Mouse (Mus musculus): ENCODE results near the gene Sfxn5. TPM values are rescaled to one million over a fixed set of nuclear protein-coding genes. Genes with fewer than 3 reads are reported as not detected.

The Sfxn5 gene
- total RNA-seq, 1 experiment from 2014 or later = 104 TPM

DNA sequence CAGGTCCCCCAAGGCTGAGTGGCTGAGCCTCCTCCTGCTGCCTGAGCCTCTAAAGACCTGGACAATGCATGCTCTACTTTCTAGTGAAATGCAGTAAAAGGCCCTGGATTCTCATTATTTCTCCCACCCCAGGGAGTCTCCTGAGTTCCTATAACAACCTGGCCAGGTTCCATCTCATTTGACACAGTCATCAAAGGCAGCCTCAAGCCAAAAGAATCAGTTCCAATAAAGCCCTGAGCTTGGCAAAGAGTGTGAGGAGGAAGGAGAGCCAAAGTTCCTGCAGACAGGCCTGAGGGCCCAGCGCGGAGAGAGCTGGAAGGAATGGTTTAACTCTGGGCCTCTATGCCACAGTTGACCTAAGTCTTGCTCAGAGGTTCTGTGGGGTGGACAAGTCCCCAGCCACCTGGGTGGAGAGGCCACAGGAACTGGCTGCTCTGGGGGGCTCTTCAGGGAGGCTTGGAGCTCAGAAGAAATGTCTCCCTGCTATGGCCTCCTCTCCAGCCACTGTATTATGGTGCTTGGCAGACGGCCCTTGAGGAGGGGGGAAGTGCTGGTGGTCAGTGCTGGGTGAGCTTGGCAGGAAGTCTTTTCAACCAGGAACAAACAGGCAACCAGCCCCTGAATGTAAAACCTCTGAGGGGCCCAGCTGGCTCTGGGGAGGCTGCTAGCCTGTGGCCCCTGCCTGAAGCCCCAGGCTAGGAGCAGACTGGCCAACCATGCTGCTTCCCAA is 30.7 kb downstream of the Sfxn5 start:
- ATAC-seq (ENCODE audit: extremely low read depth, insufficient number of reproducible peaks, low FRiP score, poor library complexity, severe bottlenecking) = no peak

DNA sequence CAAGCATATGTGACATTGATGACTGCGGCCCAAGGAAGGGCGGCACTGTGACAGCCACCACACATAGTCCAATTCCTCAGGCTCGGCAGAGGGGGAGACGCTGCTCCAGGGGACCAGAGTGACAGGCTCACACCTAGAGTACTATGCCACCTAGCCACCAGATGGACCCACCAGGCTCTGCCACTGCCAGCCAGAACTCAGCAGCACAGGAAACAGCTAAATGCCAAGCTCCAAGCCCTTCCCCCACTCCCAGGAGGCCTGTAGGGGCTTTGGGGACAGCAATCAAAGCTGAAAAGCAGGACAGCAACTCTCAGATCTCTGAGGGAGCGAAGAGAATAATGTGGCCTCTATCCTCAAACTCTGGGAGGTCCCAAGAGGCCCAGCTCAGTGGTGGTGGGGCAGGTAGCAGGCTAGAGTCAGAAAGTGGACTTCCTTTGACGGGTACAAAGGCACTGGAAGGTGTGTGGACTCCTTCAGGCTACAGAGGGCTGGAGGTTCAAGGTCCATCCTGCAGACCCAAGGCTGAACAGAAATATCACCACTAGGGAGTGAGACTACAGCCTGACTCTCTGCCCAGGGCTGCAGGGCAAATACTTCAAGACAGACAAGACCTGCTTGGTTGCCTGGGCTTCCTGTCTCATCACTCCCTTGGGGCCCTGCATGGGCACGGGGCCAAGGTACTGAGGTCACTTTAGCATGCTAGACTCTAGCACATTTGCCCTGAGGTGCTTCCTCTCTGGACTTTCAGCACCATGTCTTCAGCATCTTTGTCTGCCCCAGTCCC is 37.6 kb downstream of the Sfxn5 start:
- peak; percentile 82 for ATAC-seq (ENCODE audit: extremely low read depth, insufficient number of reproducible peaks, low FRiP score, poor library complexity, severe bottlenecking)

DNA sequence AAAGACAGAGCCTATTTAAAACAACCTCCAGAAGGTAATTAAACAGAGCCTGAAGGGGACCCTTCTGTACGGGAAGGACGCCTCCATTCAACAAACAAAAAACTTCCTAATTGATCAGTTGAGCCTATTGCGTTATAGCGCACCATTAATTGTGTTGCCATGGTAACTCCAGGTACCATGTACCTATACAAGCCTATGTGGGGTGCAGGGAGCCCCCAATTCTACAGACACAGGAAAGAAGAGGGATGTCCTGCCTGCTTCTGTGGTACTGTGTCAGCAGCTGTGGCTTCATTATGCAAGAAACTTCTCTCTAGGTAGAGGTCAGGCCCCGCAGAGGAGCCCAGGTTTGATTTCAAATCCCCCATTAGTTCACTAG is 39.2 kb downstream of the Sfxn5 start:
- ATAC-seq (ENCODE audit: extremely low read depth, insufficient number of reproducible peaks, low FRiP score, poor library complexity, severe bottlenecking) = no peak

DNA sequence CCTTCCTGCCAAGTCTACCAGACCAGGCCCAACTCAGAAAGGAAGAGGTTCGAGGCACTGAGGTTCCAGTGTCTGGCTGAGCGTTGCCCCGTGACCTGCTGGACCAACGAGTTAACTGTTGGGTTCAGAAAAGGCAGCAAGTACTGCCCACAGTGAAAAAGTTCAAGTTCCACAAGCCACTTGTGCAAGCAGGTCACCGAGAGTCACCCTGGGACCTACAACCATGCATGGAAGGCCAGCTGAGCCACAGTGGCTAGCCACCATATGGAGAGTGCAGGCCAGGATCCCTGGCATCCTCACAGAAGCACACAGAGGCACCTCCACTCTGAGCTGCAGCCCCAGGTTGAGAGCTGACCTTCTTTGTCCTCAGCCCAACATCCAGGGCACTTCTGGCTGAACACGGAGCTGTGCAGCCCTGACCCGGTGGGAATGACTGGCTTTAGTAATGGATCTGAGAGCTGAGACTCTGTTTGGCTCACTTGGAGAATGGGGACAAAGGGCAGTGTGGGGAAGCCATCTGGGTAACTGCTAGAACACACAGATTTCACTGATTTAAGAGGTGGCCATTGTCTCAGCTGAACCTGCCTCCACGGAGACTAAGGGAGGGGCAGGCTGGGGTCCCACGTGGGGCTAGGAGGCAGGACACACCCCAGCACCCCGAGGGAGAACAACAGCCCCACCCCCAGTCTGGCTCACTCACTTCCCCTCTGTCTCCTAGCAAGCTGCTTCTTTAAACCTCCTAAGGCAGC is 39.8 kb downstream of the Sfxn5 start:
- ATAC-seq (ENCODE audit: extremely low read depth, insufficient number of reproducible peaks, low FRiP score, poor library complexity, severe bottlenecking) = peak; percentile 81

GRCm38 (mm10) chr6:85290869-85291824 is 42.1 kb downstream of the Sfxn5 start:
- no peak for ATAC-seq (ENCODE audit: extremely low read depth, insufficient number of reproducible peaks, low FRiP score, poor library complexity, severe bottlenecking)

DNA sequence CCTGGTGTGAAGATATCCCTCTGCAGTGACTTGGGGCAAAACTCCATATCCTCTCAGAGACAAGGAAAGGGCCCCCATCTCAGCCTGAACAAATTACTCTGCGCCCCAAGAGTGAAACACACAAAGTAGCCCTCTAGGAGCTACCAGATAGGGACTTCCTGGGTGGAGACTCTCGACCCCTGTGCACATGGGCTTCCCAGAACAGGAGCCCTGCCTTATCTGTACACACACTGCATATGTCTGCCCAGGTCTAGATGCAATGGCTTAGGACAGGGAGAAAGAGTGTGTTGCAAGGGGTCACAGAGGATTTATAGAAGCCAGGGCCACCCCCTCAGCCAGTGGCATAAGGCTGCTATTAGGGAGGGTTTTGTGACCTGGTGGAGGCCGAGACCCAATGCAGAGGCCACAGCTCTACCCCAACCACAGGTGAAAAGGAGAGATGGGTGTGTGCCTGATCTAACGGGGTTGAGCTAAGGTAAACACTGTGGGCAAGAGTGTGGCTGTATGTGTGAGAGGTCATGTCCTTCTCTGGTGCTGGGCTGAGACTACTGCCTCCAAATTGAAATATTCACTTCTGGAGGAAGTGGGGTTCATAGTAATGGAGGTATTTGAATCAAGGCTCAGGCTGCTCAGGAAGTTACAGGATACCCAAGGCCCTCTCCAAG is 44.9 kb downstream of the Sfxn5 start:
- ATAC-seq (ENCODE audit: extremely low read depth, insufficient number of reproducible peaks, low FRiP score, poor library complexity, severe bottlenecking) = no peak

- ATAC-seq (ENCODE audit: extremely low read depth, insufficient number of reproducible peaks, low FRiP score, poor library complexity, severe bottlenecking) = no peak
These were observed 46.8 kb downstream of the Sfxn5 start for GRCm38 (mm10) chr6:85286283-85287047.

- no peak for ATAC-seq (ENCODE audit: extremely low read depth, insufficient number of reproducible peaks, low FRiP score, poor library complexity, severe bottlenecking)
These were observed 52.4 kb downstream of the Sfxn5 start for GRCm38 (mm10) chr6:85280871-85281270.

DNA sequence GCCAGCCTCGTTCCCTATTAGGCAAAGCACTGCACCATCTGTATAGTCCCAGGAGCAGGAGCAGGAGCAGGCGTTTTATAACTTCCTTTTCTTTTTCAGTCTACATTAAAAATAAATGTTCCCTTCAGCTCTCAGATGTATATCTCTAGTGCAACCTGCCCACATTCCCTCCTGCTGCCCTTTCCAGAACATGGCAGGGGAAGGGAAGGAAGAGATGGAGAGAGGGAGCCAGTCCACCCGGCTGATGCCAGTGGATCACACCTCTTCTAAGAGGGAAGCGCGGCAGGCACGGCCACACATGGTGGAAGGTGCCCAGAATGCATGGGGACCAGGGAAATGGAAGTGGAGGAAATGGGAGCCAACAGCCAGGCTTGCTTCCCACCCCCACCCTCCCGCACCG is 56.7 kb downstream of the Sfxn5 start:
- ATAC-seq (ENCODE audit: extremely low read depth, insufficient number of reproducible peaks, low FRiP score, poor library complexity, severe bottlenecking) = no peak

DNA sequence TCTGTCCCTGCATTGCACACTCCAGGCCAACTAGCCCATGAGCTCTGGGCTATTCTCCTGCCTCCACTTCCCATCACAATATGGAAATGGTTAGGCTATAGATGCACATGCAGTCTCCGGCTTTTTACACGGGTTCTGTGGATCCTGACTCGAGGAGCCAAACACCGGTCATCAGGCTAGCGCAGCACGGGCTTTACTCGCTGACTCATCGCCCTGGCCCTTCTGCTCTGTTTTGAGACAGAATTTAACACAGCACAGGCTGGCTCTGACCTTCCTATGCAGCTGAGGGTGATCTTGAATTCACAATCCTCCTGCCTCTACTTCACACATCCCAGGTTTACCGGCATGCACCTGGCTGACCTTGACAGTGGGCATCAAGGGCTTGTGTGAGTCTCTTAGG is 60.8 kb downstream of the Sfxn5 start:
- no peak for ATAC-seq (ENCODE audit: extremely low read depth, insufficient number of reproducible peaks, low FRiP score, poor library complexity, severe bottlenecking)

- ATAC-seq (ENCODE audit: extremely low read depth, insufficient number of reproducible peaks, low FRiP score, poor library complexity, severe bottlenecking) = no peak
These were observed 67.2 kb downstream of the Sfxn5 start for GRCm38 (mm10) chr6:85266060-85266459.

DNA sequence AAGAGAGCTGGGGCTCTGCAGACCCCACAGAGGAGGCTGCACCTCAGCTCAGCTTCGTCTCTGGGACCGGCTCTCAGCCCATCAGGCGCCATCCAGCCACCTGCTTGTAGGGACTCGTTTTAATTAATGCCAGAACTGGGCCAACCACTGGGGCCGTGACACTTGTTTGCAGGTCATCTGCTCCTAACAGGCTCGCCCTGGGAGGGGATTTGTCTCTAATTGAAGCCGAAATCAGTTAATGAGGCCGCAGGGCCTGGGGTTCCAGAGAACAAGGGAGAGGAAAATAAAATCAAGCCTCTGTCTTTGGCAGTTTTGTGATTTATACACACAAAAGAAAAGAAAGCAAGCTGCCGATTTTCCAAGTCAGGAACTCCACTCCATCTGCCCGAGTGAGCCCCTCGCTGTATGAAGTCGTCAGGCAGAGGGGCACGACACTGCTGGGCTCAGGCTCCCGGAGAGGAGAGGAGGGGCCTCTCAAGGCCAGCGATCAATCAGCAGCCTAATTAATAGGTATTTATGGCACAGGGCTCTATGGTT is 68.2 kb downstream of the Sfxn5 start:
- ATAC-seq (ENCODE audit: extremely low read depth, insufficient number of reproducible peaks, low FRiP score, poor library complexity, severe bottlenecking) = no peak

- ATAC-seq (ENCODE audit: extremely low read depth, insufficient number of reproducible peaks, low FRiP score, poor library complexity, severe bottlenecking) = peak; percentile 43; the same call in 1 of the 2 replicates
These were observed 70.2 kb downstream of the Sfxn5 start for GRCm38 (mm10) chr6:85262865-85263515.

DNA sequence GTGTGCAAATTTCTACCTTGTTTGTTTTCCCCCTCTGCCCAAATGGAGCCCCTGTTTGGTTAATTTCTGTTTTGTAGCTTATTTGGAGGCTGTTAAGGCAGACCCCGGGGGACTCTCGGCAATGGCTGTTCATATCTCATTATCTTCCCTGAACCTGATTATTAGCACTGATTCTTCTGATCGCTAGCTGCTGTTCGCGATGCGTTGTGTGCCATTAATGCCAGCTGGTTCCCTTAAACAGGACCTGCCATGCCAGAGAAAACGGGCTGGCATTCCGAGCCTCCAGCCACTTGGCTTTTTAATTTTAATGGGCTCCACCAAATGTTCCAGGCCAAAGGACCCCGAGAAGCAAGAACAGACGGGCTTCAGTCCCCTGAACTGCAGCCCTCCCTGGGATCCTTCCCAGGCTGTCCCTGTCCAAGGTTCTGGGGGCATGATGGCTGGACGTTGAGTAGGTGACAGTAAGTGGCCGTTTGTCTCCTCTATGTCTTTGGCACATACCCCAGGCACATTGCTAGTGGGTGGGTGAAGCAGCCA is 74.1 kb downstream of the Sfxn5 start:
- ATAC-seq (ENCODE audit: extremely low read depth, insufficient number of reproducible peaks, low FRiP score, poor library complexity, severe bottlenecking) = no peak

DNA sequence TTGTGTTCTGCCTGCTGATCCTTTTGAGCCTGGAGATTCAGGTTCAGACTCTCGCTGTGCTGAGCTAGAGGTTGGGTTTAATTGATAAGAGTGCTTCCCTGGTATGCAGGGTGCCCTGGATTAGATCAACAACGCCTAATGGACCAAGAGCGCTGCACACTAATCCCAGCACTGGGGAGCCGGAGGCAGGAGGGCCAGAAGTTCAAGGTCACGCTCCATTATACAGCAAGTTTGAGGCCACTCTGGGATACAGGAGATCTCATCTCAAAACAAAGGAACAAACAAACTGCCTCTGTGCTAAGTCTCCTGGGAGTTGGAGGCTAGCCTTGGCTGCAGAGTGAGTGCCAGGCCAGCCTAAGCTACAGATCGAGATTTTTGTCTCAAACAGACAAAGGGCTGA is 77.6 kb downstream of the Sfxn5 start:
- no peak for ATAC-seq (ENCODE audit: extremely low read depth, insufficient number of reproducible peaks, low FRiP score, poor library complexity, severe bottlenecking)

GRCm38 (mm10) chr6:85253994-85254541 is 79.2 kb downstream of the Sfxn5 start:
- no peak for ATAC-seq (ENCODE audit: extremely low read depth, insufficient number of reproducible peaks, low FRiP score, poor library complexity, severe bottlenecking)

All from neutrophil, adult 5-6 weeks (primary cell).